Mouse (Mus musculus) heart, postnatal 0 days (tissue): ENCODE data around the gene Lmx1b. TPM values are rescaled to one million over a fixed set of nuclear protein-coding genes. Genes with fewer than 3 reads are reported as not detected.

Experiments used
- ATAC-seq: fragments of 200-750 bp; cut with Nextera tagmentation; 2 replicates; pipeline ENCODE4 v1.8.0; 2017; ENCODE audit warnings: low read depth, moderate number of reproducible peaks, moderate library complexity; ENCODE audit not compliant: insufficient read depth
- DNase-seq: peaks from one replicate; pipeline ENCODE4 v3.0.0-alpha.2; 2016; ENCODE audit warnings: low spot score
- H3K27ac ChIP-seq: fragments of 300-500 bp; sonication (generic); 2 replicates; pipeline ENCODE4 v1.5.1; 2014; ENCODE audit warnings: low read depth, mild to moderate bottlenecking
- H3K27me3 ChIP-seq: fragments of 300-500 bp; sonication (generic); 2 replicates; pipeline ENCODE4 v1.6.1; 2014; ENCODE audit warnings: low read length, mixed read lengths; ENCODE audit not compliant: control insufficient read depth, insufficient read depth
- H3K36me3 ChIP-seq: fragments of 300-500 bp; sonication (generic); replicated peaks from 2 replicates; pipeline ENCODE4 v1.6.1; 2014; ENCODE audit warnings: low read length, mixed read lengths; ENCODE audit not compliant: control insufficient read depth, insufficient read depth
- H3K4me1 ChIP-seq: fragments of 300-500 bp; sonication (generic); 2 replicates; pipeline ENCODE4 v1.6.1; 2014; ENCODE audit warnings: antibody characterized with exemption; ENCODE audit not compliant: control insufficient read depth, insufficient read depth
- H3K4me2 ChIP-seq: fragments of 300-500 bp; sonication (generic); 2 replicates; pipeline ENCODE4 v1.6.1; 2014; ENCODE audit warnings: low read depth, mild to moderate bottlenecking, low read length, moderate library complexity
- H3K4me3 ChIP-seq: fragments of 300-500 bp; sonication (generic); 2 replicates; pipeline ENCODE4 v1.5.1; 2014; ENCODE audit warnings: low read depth, low read length
- H3K9ac ChIP-seq: fragments of 300-500 bp; sonication (generic); replicated peaks from 2 replicates; pipeline ENCODE4 v1.6.1; 2014; ENCODE audit warnings: low read depth, low read length, mixed read lengths
- H3K9me3 ChIP-seq: fragments of 300-500 bp; sonication (generic); replicated peaks from 2 replicates; pipeline ENCODE4 v1.6.1; 2016; ENCODE audit warnings: low read length; ENCODE audit not compliant: control insufficient read depth
- CTCF ChIP-seq: IDR thresholded peaks from 2 replicates; pipeline ENCODE4 v1.5.1; 2016; ENCODE audit warnings: antibody characterized with exemption, control low read depth, low read depth
- EP300 ChIP-seq: IDR thresholded peaks from 2 replicates; pipeline ENCODE4 v1.6.1; 2016; ENCODE audit warnings: antibody characterized with exemption, low read depth
- WGBS: fragments of 180-500 bp; shearing (Covaris S2); extraction: QIAGEN DNeasy Blood & Tissue Kit; methylation state at CpG from one replicate; pipeline ENCODE4 v1.1.7; 2014; 5-methylcytosine and 5-hydroxymethylcytosine counted together
- polyA plus RNA-seq: library from polyadenylated mRNA; unstranded; fragments of >200 nt; fragmentation: Nextera tagmentation; extraction: Ambion mirVana; gene quantifications from 2 replicates; pipeline ENCODE4 v1.2.1, GENCODE M21; 2015
- total RNA-seq: library from RNA; depleted of rRNA; stranded (reverse); fragments of >200 nt; gene quantifications from 2 replicates; pipeline ENCODE4 v1.2.3, GENCODE M21; 2014; ENCODE audit warnings: low replicate concordance

The Lmx1b gene
- total and polyA plus RNA-seq, 2 experiments from 2014 or later, result not detected

- no peak overlapping the region for H3K27ac ChIP-seq
- H3K36me3 ChIP-seq, result no peaks in the 10 kb centered on the region
- H3K4me3 ChIP-seq, result no peak overlapping the region
- ATAC-seq, result no peak
- H3K4me1 ChIP-seq, result no peaks in the 10 kb centered on the region
- no peak for DNase-seq
- WGBS, result 40% methylated on average over 7 of the region's 7 CpGs
- no peak overlapping the region for H3K4me2 ChIP-seq
- peaks cover 29% of the 10 kb centered on the region for H3K27me3 ChIP-seq
- TF ChIP-seq EP300 (no peak), CTCF (no peak)
- H3K9me3 ChIP-seq, result no peaks in the 10 kb centered on the region
- no peak overlapping the region for H3K9ac ChIP-seq
These were observed 81.0 kb downstream of the Lmx1b start for GRCm38 (mm10) chr2:33559334-33559733.

DNA sequence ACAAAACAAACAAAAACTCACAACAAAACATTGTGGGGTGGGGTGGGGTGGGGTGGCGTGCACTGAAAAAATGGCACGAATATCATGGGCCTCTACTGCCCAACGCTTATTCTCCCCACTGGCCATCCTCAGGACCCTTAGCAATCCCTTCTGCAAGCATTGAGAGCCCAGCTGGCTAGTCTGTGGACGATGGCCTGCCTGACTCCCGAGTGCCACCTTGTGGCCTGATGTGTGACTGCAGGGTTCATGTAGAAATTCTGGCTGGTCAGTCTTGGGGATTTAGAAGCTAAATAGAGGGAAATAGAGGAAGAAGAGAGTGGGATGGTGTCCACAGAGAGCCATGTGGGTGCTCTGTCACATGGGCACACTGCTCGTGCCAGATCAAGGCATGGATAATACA, 82.1 kb downstream of the Lmx1b start:
- no peak; the same call in 1 of the 2 replicates for ATAC-seq
- no peak overlapping the region for H3K9ac ChIP-seq
- TF ChIP-seq EP300 (no peak), CTCF (peak; percentile 99)
- H3K4me3 ChIP-seq, result no peak overlapping the region
- H3K36me3 ChIP-seq, result no peaks in the 10 kb centered on the region
- peaks cover 24% of the 10 kb centered on the region for H3K27me3 ChIP-seq
- 4% methylated on average over 6 of the region's 6 CpGs for WGBS
- DNase-seq, result peak; percentile 57
- H3K4me1 ChIP-seq, result no peaks in the 10 kb centered on the region
- H3K27ac ChIP-seq, result no peak overlapping the region
- H3K4me2 ChIP-seq, result no peak overlapping the region
- H3K9me3 ChIP-seq, result no peaks in the 10 kb centered on the region

DNA sequence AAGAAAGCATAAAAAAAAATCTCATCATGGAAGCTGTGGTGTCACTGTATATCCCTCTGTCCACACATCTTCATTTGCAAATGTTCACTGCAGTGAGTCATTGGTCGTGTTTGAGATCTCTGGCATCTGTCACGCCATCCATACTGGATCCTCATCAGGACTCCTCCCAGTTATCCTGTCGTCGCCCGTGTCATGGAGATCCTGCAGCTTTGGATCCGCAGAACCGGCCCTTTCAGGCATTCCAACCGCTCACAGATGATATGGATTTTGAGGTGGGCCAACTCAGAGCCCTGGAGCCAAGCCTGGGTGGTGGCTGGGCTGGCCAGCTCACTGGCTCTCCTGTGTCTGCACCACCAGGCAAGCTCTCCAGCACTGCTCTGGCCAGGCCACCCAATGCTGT, 84.7 kb downstream of the Lmx1b start:
- TF ChIP-seq CTCF, result no peak
- no peak for TF ChIP-seq EP300
- H3K27me3 ChIP-seq, result peaks cover 20% of the 10 kb centered on the region
- H3K9ac ChIP-seq, result no peak overlapping the region
- H3K4me3 ChIP-seq, result no peak overlapping the region
- no peaks in the 10 kb centered on the region for H3K9me3 ChIP-seq
- H3K36me3 ChIP-seq, result no peaks in the 10 kb centered on the region
- DNase-seq (no peak), ATAC-seq (no peak)
- H3K4me1 ChIP-seq, result no peaks in the 10 kb centered on the region
- 45% methylated on average over 8 of the region's 8 CpGs for WGBS
- H3K4me2 ChIP-seq, result no peak overlapping the region
- no peak overlapping the region for H3K27ac ChIP-seq

GRCm38 (mm10) chr2:33552672-33553071, 87.6 kb downstream of the Lmx1b start:
- peaks cover 3% of the 10 kb centered on the region; the same call in 1 of the 2 replicates for H3K27me3 ChIP-seq
- TF ChIP-seq CTCF (peak; percentile 13; the same call in 1 of the 2 replicates), EP300 (no peak)
- WGBS, result 48% methylated on average over 5 of the region's 5 CpGs

DNA sequence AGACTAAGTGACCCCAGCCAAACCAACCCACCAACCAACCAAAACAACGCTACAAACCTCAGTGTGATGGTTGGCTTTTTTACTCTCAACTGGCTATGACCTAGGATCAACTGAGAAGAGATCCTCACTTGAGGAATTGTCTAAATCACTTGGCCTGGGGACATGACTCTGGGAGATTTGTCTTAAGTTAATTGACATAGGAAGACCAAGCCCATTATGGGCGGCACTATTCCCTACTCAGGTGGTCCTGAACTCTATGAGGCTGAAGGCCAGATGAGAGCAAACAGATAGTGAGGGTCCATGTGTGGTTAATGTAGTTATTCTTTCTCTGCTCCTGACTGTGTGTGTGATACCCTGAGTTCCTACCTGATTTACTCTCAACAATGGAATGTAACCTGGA, 92.7 kb downstream of the Lmx1b start:
- TF ChIP-seq EP300, result no peak
- TF ChIP-seq CTCF, result no peak
- ATAC-seq, result no peak
- Histone ChIP-seq H3K36me3 (no peaks in the 10 kb centered on the region), H3K4me1 (peaks cover 11% of the 10 kb centered on the region; the same call in 1 of the 2 replicates), H3K27me3 (peaks cover 45% of the 10 kb centered on the region), H3K9ac (no peak overlapping the region), H3K9me3 (0 out of 2 replicates have a peak, but pooled peaks cover 4% of the 10 kb centered on the region), H3K27ac (no peak overlapping the region), H3K4me2 (no peak overlapping the region), H3K4me3 (no peak overlapping the region)
- 94% methylated on average over 2 of the region's 2 CpGs for WGBS
- DNase-seq, result no peak

More at GRCm38 (mm10) chr2:33552672-33553071, 87.6 kb downstream of the Lmx1b start:
- DNase-seq (no peak), ATAC-seq (no peak)
- H3K4me1 ChIP-seq, result no peaks in the 10 kb centered on the region
- no peaks in the 10 kb centered on the region for H3K36me3 ChIP-seq
- H3K9ac ChIP-seq, result no peak overlapping the region
- H3K27ac ChIP-seq, result no peak overlapping the region
- no peak overlapping the region for H3K4me3 ChIP-seq
- 0 out of 2 replicates have a peak, but pooled peaks cover 1% of the 10 kb centered on the region for H3K9me3 ChIP-seq
- H3K4me2 ChIP-seq, result no peak overlapping the region

- no peak overlapping the region for H3K4me2 ChIP-seq
- H3K27ac ChIP-seq, result no peak overlapping the region
- peak; percentile 39 for DNase-seq
These were observed 93.4 kb downstream of the Lmx1b start for GRCm38 (mm10) chr2:33546879-33547278.

More at GRCm38 (mm10) chr2:33546879-33547278, 93.4 kb downstream of the Lmx1b start:
- Histone ChIP-seq H3K36me3 (no peaks in the 10 kb centered on the region), H3K4me1 (peaks cover 11% of the 10 kb centered on the region; the same call in 1 of the 2 replicates), H3K27me3 (peaks cover 50% of the 10 kb centered on the region), H3K9ac (no peak overlapping the region), H3K9me3 (0 out of 2 replicates have a peak, but pooled peaks cover 4% of the 10 kb centered on the region), H3K4me3 (no peak overlapping the region)
- TF ChIP-seq CTCF, result no peak
- TF ChIP-seq EP300, result no peak
- ATAC-seq, result no peak
- WGBS, result 26% methylated on average over 6 of the region's 6 CpGs
